ENCODE assay signal across 9 mouse cellular contexts in the genomic region with DNA sequence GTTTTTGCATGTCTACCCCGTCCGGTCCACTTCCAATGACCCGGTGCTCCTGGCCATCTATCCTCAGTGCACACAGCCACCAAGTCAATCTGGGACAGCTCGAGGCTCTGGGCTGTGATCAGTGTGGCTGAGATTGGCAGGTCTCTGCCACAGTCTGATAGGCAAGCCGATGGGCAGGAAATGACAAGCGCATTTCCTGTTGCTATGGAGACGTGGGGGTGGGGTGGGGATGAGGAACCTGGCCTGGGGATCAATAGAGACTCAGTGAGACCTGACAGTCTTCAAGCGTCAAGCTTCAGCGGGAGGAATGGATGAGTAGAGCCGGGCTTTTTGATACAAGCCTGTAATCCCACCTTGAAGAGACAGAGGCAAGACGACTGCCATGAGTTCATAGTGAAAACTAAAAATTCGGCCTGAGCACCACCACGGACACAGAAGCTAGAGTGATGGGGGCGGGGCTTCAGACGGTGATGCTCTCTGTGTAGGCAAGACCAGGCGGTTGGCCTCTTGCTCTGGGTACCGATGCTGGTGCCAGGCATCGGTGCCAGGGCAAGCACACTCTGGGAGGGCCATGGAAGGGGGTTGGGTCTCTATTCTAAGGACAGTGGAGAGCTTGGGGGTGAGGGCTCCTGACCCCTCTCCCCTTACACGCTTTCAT. TPM values are rescaled to one million over a fixed set of nuclear protein-coding genes. Genes with fewer than 3 reads are reported as not detected.
DNase-seq lines count a peak whose midpoint lies in the region; ATAC-seq lines count a peak whose summit lies in the region.
"Had no signal": no experiment of that assay in that cellular context is flagged by ENCODE, and none has a peak within 500 bp of the region (broad histone marks: within the 10 kb centered on the region; RNA-seq: fewer than 3 reads in every experiment).

No protein-coding gene starts in this region.

- no peak overlapping the region for H3K4me2 ChIP-seq in forebrain, embryonic 16.5 days (ENCODE audit: low read length)
- no peak overlapping the region for H3K4me2 ChIP-seq in kidney, embryonic 16.5 days (replicated peaks; ENCODE audit: low read depth, low read length)
- H3K4me2 ChIP-seq in midbrain, embryonic 15.5 days: peak overlapping the region; percentile 31
- H3K4me2 ChIP-seq: embryonic facial prominence, embryonic 15.5 days had no signal

- H3K4me1 ChIP-seq in forebrain, embryonic 10.5 days: peaks cover 86% of the 10 kb centered on the region
- H3K4me1 ChIP-seq in forebrain, embryonic 16.5 days (replicated peaks; ENCODE audit: control insufficient read depth, insufficient read depth, low read length): peaks cover 53% of the 10 kb centered on the region
- H3K4me1 ChIP-seq in kidney, embryonic 16.5 days (ENCODE audit: insufficient read depth, low read length): peaks cover 62% of the 10 kb centered on the region
- H3K4me1 ChIP-seq in midbrain, embryonic 15.5 days: peaks cover 63% of the 10 kb centered on the region

- no peak for ATAC-seq in forebrain, embryonic 16.5 days
- no peak for ATAC-seq in kidney, embryonic 16.5 days (ENCODE audit: low FRiP score, low TSS enrichment)
- peak; percentile 46 for ATAC-seq in midbrain, embryonic 15.5 days (replicated peaks)

- H3K9ac ChIP-seq in forebrain, embryonic 16.5 days (replicated peaks; ENCODE audit: low read depth, low read length): no peak overlapping the region
- no peak overlapping the region for H3K9ac ChIP-seq in kidney, embryonic 16.5 days (replicated peaks; ENCODE audit: low read length)
- no peak overlapping the region for H3K9ac ChIP-seq in midbrain, embryonic 15.5 days
- H3K9ac ChIP-seq: embryonic facial prominence, embryonic 15.5 days had no signal

- no peak overlapping the region for H3K27ac ChIP-seq in forebrain, embryonic 10.5 days
- no peak overlapping the region for H3K27ac ChIP-seq in forebrain, embryonic 16.5 days (ENCODE audit: low read length)
- H3K27ac ChIP-seq in kidney, embryonic 16.5 days (ENCODE audit: low read length): peak overlapping the region; percentile 63
- peak overlapping the region; percentile 61 for H3K27ac ChIP-seq in midbrain, embryonic 15.5 days

- H3K27me3 ChIP-seq in forebrain, embryonic 10.5 days (ENCODE audit: poor library complexity, severe bottlenecking): peaks cover 12% of the 10 kb centered on the region
- no peaks in the 10 kb centered on the region; the same call in 1 of the 2 replicates for H3K27me3 ChIP-seq in forebrain, embryonic 16.5 days (replicated peaks; ENCODE audit: control insufficient read depth, insufficient read depth, low read length)
- no peaks in the 10 kb centered on the region for H3K27me3 ChIP-seq in kidney, embryonic 16.5 days (ENCODE audit: insufficient read depth, low read length)
- H3K27me3 ChIP-seq in midbrain, embryonic 15.5 days (replicated peaks): no peaks in the 10 kb centered on the region
- H3K27me3 ChIP-seq: embryonic facial prominence, embryonic 15.5 days had no signal

- peak; percentile 43 for DNase-seq in forebrain, embryonic 10.5 days (ENCODE audit: extremely low spot score, low spot score)
- DNase-seq in CD4-positive helper T cell, adult 2 months (ENCODE audit: low read depth, low spot score): peak; percentile 89
- DNase-seq in embryo, embryonic 9.5 days (ENCODE audit: extremely low spot score): peak; percentile 66
- no peak for DNase-seq in ovary, adult 18-20 months (ENCODE audit: low spot score)
- no peak for DNase-seq in testis, postnatal 10 days (ENCODE audit: low spot score)

- no peaks in the 10 kb centered on the region for H3K9me3 ChIP-seq in forebrain, embryonic 10.5 days
- no peaks in the 10 kb centered on the region for H3K9me3 ChIP-seq in forebrain, embryonic 16.5 days (ENCODE audit: control insufficient read depth, low read length)
- H3K9me3 ChIP-seq in kidney, embryonic 16.5 days (ENCODE audit: low read length): no peaks in the 10 kb centered on the region
- no peaks in the 10 kb centered on the region for H3K9me3 ChIP-seq in midbrain, embryonic 15.5 days
- H3K9me3 ChIP-seq: embryonic facial prominence, embryonic 15.5 days had no signal

- peak overlapping the region; percentile 2; the same call in 1 of the 2 replicates for H3K4me3 ChIP-seq in forebrain, embryonic 10.5 days
- H3K4me3 ChIP-seq in forebrain, embryonic 16.5 days (replicated peaks; ENCODE audit: low read length): no peak overlapping the region
- H3K4me3 ChIP-seq in kidney, embryonic 16.5 days (ENCODE audit: low read length): no peak overlapping the region
- H3K4me3 ChIP-seq in midbrain, embryonic 15.5 days: peak overlapping the region; percentile 12; the same call in 1 of the 2 replicates
- H3K4me3 ChIP-seq: embryonic facial prominence, embryonic 15.5 days had no signal

- WGBS in forebrain, embryonic 10.5 days: 45% methylated on average over 19 of the region's 19 CpGs
- 37% methylated on average over 19 of the region's 19 CpGs for WGBS in forebrain, embryonic 16.5 days
- WGBS in kidney, embryonic 16.5 days: 46% methylated on average over 19 of the region's 19 CpGs
- 26% methylated on average over 19 of the region's 19 CpGs for WGBS in midbrain, embryonic 15.5 days

- no peaks in the 10 kb centered on the region for H3K36me3 ChIP-seq in forebrain, embryonic 10.5 days (replicated peaks)
- no peaks in the 10 kb centered on the region for H3K36me3 ChIP-seq in forebrain, embryonic 16.5 days (ENCODE audit: control insufficient read depth, insufficient read depth)
- H3K36me3 ChIP-seq in kidney, embryonic 16.5 days (ENCODE audit: insufficient read depth, low read length): no peaks in the 10 kb centered on the region
- no peaks in the 10 kb centered on the region for H3K36me3 ChIP-seq in midbrain, embryonic 15.5 days (replicated peaks)
- H3K36me3 ChIP-seq: embryonic facial prominence, embryonic 15.5 days had no signal

RNA-seq across cellular contexts. Expression of gene Ece1, which starts 4.3 kb away (rescaled TPM):
- 27.5 and 28.6 TPM in 2 replicates for polyA plus RNA-seq in forebrain, embryonic 10.5 days (2016; fragmentation: Nextera tagmentation; extraction: Ambion mirVana)
- polyA plus RNA-seq in forebrain, embryonic 16.5 days (2015; fragmentation: Nextera tagmentation; extraction: Ambion mirVana): 12.4 and 16.3 TPM in 2 replicates
- 55.5 and 72.3 TPM in 2 replicates for polyA plus RNA-seq in kidney, embryonic 16.5 days (2015; fragmentation: Nextera tagmentation; extraction: Ambion mirVana)
- polyA plus RNA-seq in midbrain, embryonic 15.5 days (2015; fragmentation: Nextera tagmentation; extraction: Ambion mirVana): 20.7 and 23.1 TPM in 2 replicates

Comparison
In these comparisons a context has a peak if more than half of its experiments do, and no peak if none do; other contexts are left out.
1. H3K4me3 ChIP-seq: peak in forebrain, embryonic 10.5 days (single experiment) and midbrain, embryonic 15.5 days (single experiment); none in forebrain, embryonic 16.5 days (single experiment) and kidney, embryonic 16.5 days (single experiment).
2. DNase-seq: peak in forebrain, embryonic 10.5 days (single experiment), CD4-positive helper T cell, adult 2 months (single experiment) and embryo, embryonic 9.5 days (single experiment); none in ovary, adult 18-20 months (single experiment) and testis, postnatal 10 days (single experiment).
3. H3K27ac ChIP-seq: peak in kidney, embryonic 16.5 days (single experiment) and midbrain, embryonic 15.5 days (single experiment); none in forebrain, embryonic 10.5 days (single experiment) and forebrain, embryonic 16.5 days (single experiment).